Mouse (Mus musculus): ENCODE data around the gene Cdc6.

Cdc6 gene

GRCm38 (mm10) chr11:98944897-98945604, 37.5 kb downstream of the Cdc6 start:
- DNase-seq: no peak

- DNase-seq: no peak
These were observed 38.0 kb downstream of the Cdc6 start for GRCm38 (mm10) chr11:98945605-98945977.

- no peak for DNase-seq
These were observed 40.5 kb downstream of the Cdc6 start for GRCm38 (mm10) chr11:98947969-98948569.

GRCm38 (mm10) chr11:98949242-98949957, 41.8 kb downstream of the Cdc6 start:
- no peak for DNase-seq

GRCm38 (mm10) chr11:98949958-98950460, 42.4 kb downstream of the Cdc6 start:
- no peak for DNase-seq

- DNase-seq: no peak
These were observed 42.9 kb downstream of the Cdc6 start for GRCm38 (mm10) chr11:98950484-98950883.

- no peak for DNase-seq
These were observed 43.7 kb downstream of the Cdc6 start for GRCm38 (mm10) chr11:98951026-98951906.

GRCm38 (mm10) chr11:98952111-98952510, 44.5 kb downstream of the Cdc6 start:
- DNase-seq: no peak

- no peak for DNase-seq
These were observed 45.1 kb downstream of the Cdc6 start for GRCm38 (mm10) chr11:98952736-98953135.

- no peak for DNase-seq
These were observed 45.8 kb downstream of the Cdc6 start for GRCm38 (mm10) chr11:98953361-98953760.

GRCm38 (mm10) chr11:98953835-98954320, 46.3 kb downstream of the Cdc6 start:
- no peak for DNase-seq

- peak; percentile 71 for DNase-seq
These were observed 46.8 kb downstream of the Cdc6 start for GRCm38 (mm10) chr11:98954373-98954772.

- DNase-seq: no peak
These were observed 47.5 kb downstream of the Cdc6 start for GRCm38 (mm10) chr11:98954801-98955706.

GRCm38 (mm10) chr11:98955707-98956235, 48.2 kb downstream of the Cdc6 start:
- DNase-seq: no peak

- DNase-seq: no peak
These were observed 48.7 kb downstream of the Cdc6 start for GRCm38 (mm10) chr11:98956340-98956739.

- peak; percentile 85 for DNase-seq
These were observed 52.1 kb downstream of the Cdc6 start for GRCm38 (mm10) chr11:98959437-98960312.

GRCm38 (mm10) chr11:98960313-98960906, 52.8 kb downstream of the Cdc6 start:
- DNase-seq: peak; percentile 77

- DNase-seq: no peak
These were observed 53.5 kb downstream of the Cdc6 start for GRCm38 (mm10) chr11:98961051-98961592.

- no peak for DNase-seq
These were observed 54.2 kb downstream of the Cdc6 start for GRCm38 (mm10) chr11:98961766-98962165.

Data from liver (tissue).